Mouse (Mus musculus) hematopoietic stem cell, adult 5-6 weeks (primary cell): ENCODE data around the gene Nol10. TPM values are rescaled to one million over a fixed set of nuclear protein-coding genes. Genes with fewer than 3 reads are reported as not detected.
"Not testable (repeated sequence)": the region's sequence is repeated elsewhere in the genome, so short reads cannot be mapped to it uniquely, and the experiment has no call there.

ENCODE experiments used
- ATAC-seq, 2 experiments: fragments of 125-278 bp in 1 of 2; replicated peaks in 1 of 2; 2 replicates each; pipeline ENCODE4 v1.8.0; 2016 to 2017; ENCODE audit warnings: inconsistent platforms in 2 of 2, mild to moderate bottlenecking in 2 of 2, moderate number of reproducible peaks in 2 of 2, low read depth in 1 of 2, moderate TSS enrichment in 1 of 2; ENCODE audit not compliant: low FRiP score in 2 of 2, poor library complexity in 2 of 2, severe bottlenecking in 2 of 2, insufficient read depth in 1 of 2, low TSS enrichment in 1 of 2
- total RNA-seq: library from RNA; stranded (forward); fragments of 172-1452, 232-1000 nt; gene quantifications from 2 replicates; pipeline ENCODE4 v1.2.3, GENCODE M21; 2017

The Nol10 gene
- total RNA-seq, 1 experiment from 2014 or later = 13.2 TPM

GRCm38 (mm10) chr12:17470528-17470927 lies 122.3 kb downstream of the Nol10 start:
- not testable (repeated sequence) for ATAC-seq

- peak; percentile 86 to 90 for ATAC-seq
These were observed 123.1 kb downstream of the Nol10 start for GRCm38 (mm10) chr12:17471405-17471804.

GRCm38 (mm10) chr12:17473128-17473527 lies 124.9 kb downstream of the Nol10 start:
- ATAC-seq = no peak

GRCm38 (mm10) chr12:17473862-17474261 lies 125.6 kb downstream of the Nol10 start:
- ATAC-seq = no peak

GRCm38 (mm10) chr12:17474681-17475080 lies 126.4 kb downstream of the Nol10 start:
- ATAC-seq = no peak

GRCm38 (mm10) chr12:17475146-17475545 lies 126.9 kb downstream of the Nol10 start:
- ATAC-seq = no peak

GRCm38 (mm10) chr12:17478196-17478595 lies 129.9 kb downstream of the Nol10 start:
- ATAC-seq = no peak

GRCm38 (mm10) chr12:17478856-17479255 lies 130.6 kb downstream of the Nol10 start:
- ATAC-seq = no peak

Other genes starting within 250 kb of the Nol10 start
- gene Kcnf1, start 171.6 kb upstream of the Nol10 start, total RNA-seq = not detected in 2 replicates
- 215 and 321 TPM in 2 replicates for gene Pdia6, start 81.9 kb upstream of the Nol10 start, total RNA-seq
- not detected in 2 replicates for gene Atp6v1c2, start 19.1 kb upstream of the Nol10 start, total RNA-seq
- 385 and 563 TPM in 2 replicates for gene Odc1, start 196.3 kb downstream of the Nol10 start, total RNA-seq